Mouse (Mus musculus) spleen, postnatal 0 days (tissue): ENCODE results near the gene Hcn2. TPM values are rescaled to one million over a fixed set of nuclear protein-coding genes. Genes with fewer than 3 reads are reported as not detected.

Experiments
- polyA plus RNA-seq: library from polyadenylated mRNA; unstranded; fragments of >200 nt; fragmentation: Nextera tagmentation; extraction: Ambion mirVana; gene quantifications from 2 replicates; pipeline ENCODE4 v1.2.1, GENCODE M21; 2015

The Hcn2 gene
- polyA plus RNA-seq, result 0.04 and 0.07 TPM in 2 replicates

GRCm38 (mm10) chr10:79716254-79716987 is at the start of gene Hcn2:
Gene Hcn2 (plus strand): TSS chr10:79716634.

GRCm38 (mm10) chr10:79668771-79669575 is 47.5 kb upstream of the Hcn2 start, which contains the start of gene Tpgs1:
Gene Tpgs1 (plus strand): TSS chr10:79669369.

GRCm38 (mm10) chr10:79681591-79682245 is 34.7 kb upstream of the Hcn2 start, which contains the start of gene Cdc34:
Gene Cdc34 (plus strand): TSS chr10:79682195.

GRCm38 (mm10) chr10:79688720-79689119 is 27.7 kb upstream of the Hcn2 start, which contains the start of gene Gzmm:
Gene Gzmm (plus strand): TSS chr10:79689020.

GRCm38 (mm10) chr10:79704065-79704969 is 12.1 kb upstream of the Hcn2 start, which contains the start of gene Bsg:
Gene Bsg (plus strand): TSS chr10:79704491.

GRCm38 (mm10) chr10:79745898-79746773 is 29.7 kb downstream of the Hcn2 start, which contains the start of gene Polrmt:
Gene Polrmt (minus strand): TSS chr10:79746581.

GRCm38 (mm10) chr10:79754856-79755516 is 38.6 kb downstream of the Hcn2 start, which contains the start of gene Fgf22:
Gene Fgf22 (plus strand): TSS chr10:79755076.

GRCm38 (mm10) chr10:79766508-79767325 is 50.3 kb downstream of the Hcn2 start, which contains the start of gene Rnf126:
Gene Rnf126 (minus strand): TSS chr10:79766952.

GRCm38 (mm10) chr10:79777103-79777531 is 60.7 kb downstream of the Hcn2 start, which contains the start of gene Fstl3:
Gene Fstl3 (plus strand): TSS chr10:79777272.

Other genes with a start within 250 kb of the Hcn2 start
- gene Vmn2r83, start 247.9 kb upstream of the Hcn2 start, polyA plus RNA-seq, result not detected in 2 replicates
- gene Plpp2, start 182.8 kb upstream of the Hcn2 start, polyA plus RNA-seq, result 8.5 and 11.1 TPM in 2 replicates
- 10.7 and 13.4 TPM in 2 replicates for gene Mier2, start 161.4 kb upstream of the Hcn2 start, polyA plus RNA-seq
- gene Theg, start 129.3 kb upstream of the Hcn2 start, polyA plus RNA-seq, result not detected in 2 replicates
- gene C2cd4c, start 102.6 kb upstream of the Hcn2 start, polyA plus RNA-seq, result not detected in 2 replicates
- 0.90 TPM in 2 replicates for gene Shc2, start 78.7 kb upstream of the Hcn2 start, polyA plus RNA-seq
- gene Odf3l2, start 70.9 kb upstream of the Hcn2 start, polyA plus RNA-seq, result not detected in 2 replicates
- 25.8 and 30.9 TPM in 2 replicates for gene Madcam1, start 52.1 kb upstream of the Hcn2 start, polyA plus RNA-seq
- 31.4 and 37.7 TPM in 2 replicates for gene Tpgs1, start 47.3 kb upstream of the Hcn2 start, polyA plus RNA-seq
- gene Cdc34, start 34.4 kb upstream of the Hcn2 start, polyA plus RNA-seq, result 108 and 126 TPM in 2 replicates
- gene Gzmm, start 27.6 kb upstream of the Hcn2 start, polyA plus RNA-seq, result 0.23 and 0.45 TPM in 2 replicates
- gene Bsg, start 12.1 kb upstream of the Hcn2 start, polyA plus RNA-seq, result 663 and 749 TPM in 2 replicates
- gene Polrmt, start 29.9 kb downstream of the Hcn2 start, polyA plus RNA-seq, result 15.7 and 18.4 TPM in 2 replicates
- gene Fgf22, start 38.4 kb downstream of the Hcn2 start, polyA plus RNA-seq, result 0.28 TPM in 1 of 2 replicates, not detected in the other
- 41.4 and 42.3 TPM in 2 replicates for gene Rnf126, start 50.3 kb downstream of the Hcn2 start, polyA plus RNA-seq
- 3.3 and 3.6 TPM in 2 replicates for gene Fstl3, start 60.6 kb downstream of the Hcn2 start, polyA plus RNA-seq
- 9.3 and 15.0 TPM in 2 replicates for gene Prss57, start 74.3 kb downstream of the Hcn2 start, polyA plus RNA-seq
- gene Palm, start 76.9 kb downstream of the Hcn2 start, polyA plus RNA-seq, result 16.9 and 22.9 TPM in 2 replicates
- 0.08 and 0.27 TPM in 2 replicates for gene Misp, start 104.4 kb downstream of the Hcn2 start, polyA plus RNA-seq
- gene Ptbp1, start 137.8 kb downstream of the Hcn2 start, polyA plus RNA-seq, result 131 and 134 TPM in 2 replicates
- gene Prtn3, start 157.8 kb downstream of the Hcn2 start, polyA plus RNA-seq, result 176 and 239 TPM in 2 replicates
- gene Plppr3, start 158.0 kb downstream of the Hcn2 start, polyA plus RNA-seq, result 9.7 and 12.6 TPM in 2 replicates
- 219 and 294 TPM in 2 replicates for gene Elane, start 169.6 kb downstream of the Hcn2 start, polyA plus RNA-seq
- not detected in 2 replicates for gene Cfd, start 174.2 kb downstream of the Hcn2 start, polyA plus RNA-seq
- 20.3 and 23.3 TPM in 2 replicates for gene Med16, start 192.3 kb downstream of the Hcn2 start, polyA plus RNA-seq
- not detected in 2 replicates for gene Gm26602, start 194.2 kb downstream of the Hcn2 start, polyA plus RNA-seq
- 0.41 and 0.68 TPM in 2 replicates for gene Kiss1r, start 200.3 kb downstream of the Hcn2 start, polyA plus RNA-seq
- gene R3hdm4, start 204.6 kb downstream of the Hcn2 start, polyA plus RNA-seq, result 107 and 121 TPM in 2 replicates
- gene Arid3a, start 210.4 kb downstream of the Hcn2 start, polyA plus RNA-seq, result 6.2 and 8.2 TPM in 2 replicates
- 64.8 and 66.8 TPM in 2 replicates for gene Wdr18, start 243.5 kb downstream of the Hcn2 start, polyA plus RNA-seq